Mouse (Mus musculus): ENCODE measurements around the gene Cfap97d1. TPM values are rescaled to one million over a fixed set of nuclear protein-coding genes. Genes with fewer than 3 reads are reported as not detected.

The Cfap97d1 gene
- total RNA-seq, 2 experiments from 2014 or later = not detected

GRCm38 (mm10) chr11:102036336-102036735 lies 52.3 kb downstream of the Cfap97d1 start:
- Histone ChIP-seq H3K4me3 (no peak overlapping the region), H3K27ac (peak overlapping the region; percentile 67; the same call in 1 of the 2 replicates)
- no peak for TF ChIP-seq CTCF (conservative IDR thresholded peaks at IDR 0.05)
- DNase-seq (ENCODE audit: low spot score in 2 of 2) = no peak

- Histone ChIP-seq H3K27ac (no peak overlapping the region), H3K4me3 (no peak overlapping the region)
- DNase-seq (ENCODE audit: low spot score in 2 of 2) = no peak
- no peak for TF ChIP-seq CTCF (conservative IDR thresholded peaks at IDR 0.05)
Observed at GRCm38 (mm10) chr11:102037789-102038188, 53.7 kb downstream of the Cfap97d1 start.

- DNase-seq (ENCODE audit: low spot score in 2 of 2) = no peak
- TF ChIP-seq CTCF (conservative IDR thresholded peaks at IDR 0.05) = no peak
- H3K27ac ChIP-seq = no peak overlapping the region
- no peak overlapping the region for H3K4me3 ChIP-seq
Observed at GRCm38 (mm10) chr11:102039487-102040137, 55.5 kb downstream of the Cfap97d1 start.

- TF ChIP-seq CTCF (conservative IDR thresholded peaks at IDR 0.05) = peak; percentile 91
- no peak overlapping the region for H3K27ac ChIP-seq
- no peak overlapping the region for H3K4me3 ChIP-seq
- peak; percentile 71 to 85 for DNase-seq (ENCODE audit: low spot score in 2 of 2)
Observed at GRCm38 (mm10) chr11:102040138-102040524, 56.1 kb downstream of the Cfap97d1 start.

- Histone ChIP-seq H3K4me3 (no peak overlapping the region), H3K27ac (no peak overlapping the region)
- no peak for TF ChIP-seq CTCF (conservative IDR thresholded peaks at IDR 0.05)
- DNase-seq (ENCODE audit: low spot score in 2 of 2) = no peak
Observed at GRCm38 (mm10) chr11:102040646-102041045, 56.6 kb downstream of the Cfap97d1 start.

- no peak for DNase-seq (ENCODE audit: low spot score in 2 of 2)
- Histone ChIP-seq H3K4me3 (no peak within 1 kb of the TSS), H3K27ac (no peak within 1 kb of the TSS)
- TF ChIP-seq CTCF (conservative IDR thresholded peaks at IDR 0.05) = no peak
Observed at GRCm38 (mm10) chr11:102041350-102041949, 57.4 kb downstream of the Cfap97d1 start, which contains the start of gene Cd300lg. Cd300lg (plus strand) TSS chr11:102041509.

Other genes starting within 250 kb of the Cfap97d1 start
- gene Etv4, start 198.9 kb upstream of the Cfap97d1 start, total RNA-seq (2021) = 10 to 100 TPM; 10.1 to 10.7 TPM
- gene Meox1, start 89.9 kb upstream of the Cfap97d1 start, total RNA-seq (2021) = under 1 TPM; 0.71 to 0.74 TPM
- not detected for gene Sost, start 17.3 kb upstream of the Cfap97d1 start, total RNA-seq (2021)
- 100 to 1,000 TPM; 149 to 155 TPM for gene Dusp3, start 2.7 kb downstream of the Cfap97d1 start, total RNA-seq (2021)
- gene Mpp3, start 44.2 kb downstream of the Cfap97d1 start, total RNA-seq (2021) = 10 to 100 TPM; 88.3 to 94.4 TPM
- not detected for gene Cd300lg, start 57.2 kb downstream of the Cfap97d1 start, total RNA-seq (2021)
- 100 to 1,000 TPM; 147 to 149 TPM for gene Mpp2, start 104.2 kb downstream of the Cfap97d1 start, total RNA-seq (2021)
- not detected for gene Ppy, start 117.0 kb downstream of the Cfap97d1 start, total RNA-seq (2021)
- gene Pyy, start 123.6 kb downstream of the Cfap97d1 start, total RNA-seq (2021) = not detected
- not detected for gene Nags, start 161.2 kb downstream of the Cfap97d1 start, total RNA-seq (2021)
- 10 to 100 TPM; 26.5 to 27.1 TPM for gene Tmem101, start 172.1 kb downstream of the Cfap97d1 start, total RNA-seq (2021)
- gene Lsm12, start 201.0 kb downstream of the Cfap97d1 start, total RNA-seq (2021) = 10 to 100 TPM; 56.6 to 56.9 TPM
- 10 to 100 TPM; 58.2 to 59.7 TPM for gene G6pc3, start 205.3 kb downstream of the Cfap97d1 start, total RNA-seq (2021)
- gene Hdac5, start 245.9 kb downstream of the Cfap97d1 start, total RNA-seq (2021) = 100 to 1,000 TPM; 233 to 243 TPM

Data from layer of hippocampus, adult 2 months (tissue).